Mouse (Mus musculus): ENCODE measurements around the gene Ttll7. TPM values are rescaled to one million over a fixed set of nuclear protein-coding genes. Genes with fewer than 3 reads are reported as not detected.

Gene Ttll7
- under 1 TPM in 1 of 2 experiments, not detected in 1; 0.07 TPM for polyA plus RNA-seq (2017; shearing (Covaris generic))

DNA sequence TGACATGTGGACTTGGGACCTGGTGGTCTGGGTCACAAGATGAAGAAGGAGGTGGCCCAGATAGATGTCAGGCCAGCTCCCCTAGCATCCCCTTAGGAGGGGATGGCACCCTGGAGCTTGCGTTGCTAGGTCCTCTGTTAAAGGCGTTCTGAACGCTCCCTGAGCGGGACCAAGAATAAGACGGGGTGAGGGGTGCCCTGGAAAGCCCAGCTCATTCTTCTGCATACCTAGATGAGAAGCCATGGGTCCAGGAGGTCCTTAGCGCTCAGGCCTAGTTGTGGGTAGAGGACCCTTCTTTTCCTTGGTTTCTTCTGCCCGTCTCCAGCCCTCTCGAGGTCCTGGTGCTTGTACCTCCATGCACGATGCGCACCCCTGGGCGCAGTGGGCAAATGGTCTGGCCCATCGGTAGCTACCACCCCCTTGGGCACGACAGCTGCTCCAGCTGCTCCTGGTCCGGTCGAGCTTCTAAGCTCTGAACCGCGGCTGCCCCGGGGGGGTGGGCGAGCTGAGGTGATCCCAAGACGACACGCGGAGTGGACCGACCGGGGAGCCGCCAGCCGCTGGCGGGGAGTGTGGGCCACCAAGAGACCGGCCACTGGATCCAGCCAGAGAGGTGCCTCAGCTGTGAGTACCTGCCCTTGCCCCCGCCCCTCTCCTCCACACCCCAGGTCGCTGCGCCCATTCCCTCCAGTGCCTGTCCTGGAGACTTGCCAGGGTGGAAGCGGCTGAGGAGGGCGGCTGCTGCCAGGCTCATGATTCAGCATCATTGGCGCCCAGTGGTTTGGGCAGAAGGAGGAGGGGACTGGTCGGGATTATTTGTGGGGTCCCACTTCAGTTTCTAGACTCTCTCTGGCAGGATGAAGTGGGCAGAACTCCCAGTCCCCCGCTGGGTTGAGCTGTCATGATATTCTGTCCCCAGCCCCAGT lies at the start of gene Ttll7:
Ttll7 (plus strand) TSS at position 402 of the 926 bp plus-strand sequence.

DNA sequence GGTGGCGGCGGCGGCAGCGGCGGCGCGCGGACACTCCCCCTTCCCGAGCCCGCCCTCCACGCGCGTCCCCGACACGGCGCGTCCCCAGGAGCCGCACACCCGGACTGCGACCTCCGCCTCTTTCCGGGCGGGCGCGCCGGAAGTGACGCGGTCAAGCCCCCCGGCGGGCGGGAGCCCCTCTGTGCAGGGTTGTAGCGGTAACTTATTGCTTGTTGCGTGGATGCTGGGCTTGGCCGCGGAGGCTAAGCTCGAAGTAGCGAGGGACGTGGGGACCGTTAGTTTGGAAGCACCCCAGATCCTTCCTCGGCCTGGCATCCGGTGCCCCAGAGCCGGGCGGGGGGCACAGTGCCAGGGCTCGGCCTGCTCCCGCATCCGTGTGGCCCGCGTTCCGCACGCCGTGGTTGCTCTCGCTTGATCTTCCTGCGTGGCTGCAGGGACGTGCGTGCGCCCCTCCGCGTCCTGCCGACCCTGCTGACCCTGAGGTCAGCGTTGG lies 39.2 kb upstream of the Ttll7 start, which contains the start of gene Prkacb:
Prkacb (minus strand) TSS at position 90 of the 493 bp plus-strand sequence.

Other genes with a start within 250 kb of the Ttll7 start
- gene Dnase2b, start 236.8 kb upstream of the Ttll7 start, polyA plus RNA-seq (2017; shearing (Covaris generic)): not detected
- under 1 TPM in 1 of 2 experiments, not detected in 1; 0.79 TPM for gene 4930503B20Rik, start 201.1 kb upstream of the Ttll7 start, polyA plus RNA-seq (2017; shearing (Covaris generic))
- gene Samd13, start 166.8 kb upstream of the Ttll7 start, polyA plus RNA-seq (2017; shearing (Covaris generic)): under 1 TPM in 1 of 2 experiments, not detected in 1; 0.84 TPM
- gene Prkacb, start 39.4 kb upstream of the Ttll7 start, polyA plus RNA-seq (2017; shearing (Covaris generic)): 100 to 1,000 TPM; 131 to 134 TPM

All from activated CD4-positive, CD25-positive, alpha-beta regulatory T cell (primary cell).